Mouse (Mus musculus) intestine, embryonic 15.5 days (tissue): ENCODE results near the gene Raf1. TPM values are rescaled to one million over a fixed set of nuclear protein-coding genes. Genes with fewer than 3 reads are reported as not detected.

Experiments
- ATAC-seq: fragments of 200-750 bp; cut with Nextera tagmentation; 2 replicates; pipeline ENCODE4 v1.8.0; 2017; ENCODE audit warnings: moderate TSS enrichment, moderate library complexity
- H3K27ac ChIP-seq: fragments of 300-500 bp; sonication (generic); 2 replicates; pipeline ENCODE4 v1.5.1; 2015; ENCODE audit warnings: mild to moderate bottlenecking, inconsistent platforms
- H3K27me3 ChIP-seq: fragments of 300-500 bp; sonication (generic); replicated peaks from 2 replicates; pipeline ENCODE4 v1.6.1; 2015; ENCODE audit warnings: inconsistent platforms
- H3K36me3 ChIP-seq: fragments of 300-500 bp; sonication (generic); 2 replicates; pipeline ENCODE4 v1.6.1; 2015; ENCODE audit warnings: inconsistent platforms
- H3K4me1 ChIP-seq: fragments of 300-500 bp; sonication (generic); replicated peaks from 2 replicates; pipeline ENCODE4 v1.6.1; 2015; ENCODE audit warnings: inconsistent platforms
- H3K4me2 ChIP-seq: fragments of 300-500 bp; sonication (generic); replicated peaks from 2 replicates; pipeline ENCODE4 v1.6.1; 2015; ENCODE audit warnings: mild to moderate bottlenecking, inconsistent platforms
- H3K4me3 ChIP-seq: fragments of 300-500 bp; sonication (generic); replicated peaks from 2 replicates; pipeline ENCODE4 v1.5.1; 2015; ENCODE audit warnings: inconsistent platforms
- H3K9ac ChIP-seq: fragments of 300-500 bp; sonication (generic); 2 replicates; pipeline ENCODE4 v1.6.1; 2015; ENCODE audit warnings: inconsistent platforms
- H3K9me3 ChIP-seq: fragments of 300-500 bp; sonication (generic); 2 replicates; pipeline ENCODE4 v1.6.1; 2016; ENCODE audit warnings: inconsistent platforms
- WGBS: fragments of 180-500 bp; shearing (Covaris S2); methylation state at CpG from one replicate; pipeline ENCODE4 v1.1.7; 2015; 5-methylcytosine and 5-hydroxymethylcytosine counted together
- polyA plus RNA-seq: library from polyadenylated mRNA; unstranded; fragments of >200 nt; fragmentation: Nextera tagmentation; extraction: Ambion mirVana; gene quantifications from 2 replicates; pipeline ENCODE4 v1.2.1, GENCODE M21; 2015

The Raf1 gene
- polyA plus RNA-seq, 1 experiment from 2014 or later: 76.2 TPM

DNA sequence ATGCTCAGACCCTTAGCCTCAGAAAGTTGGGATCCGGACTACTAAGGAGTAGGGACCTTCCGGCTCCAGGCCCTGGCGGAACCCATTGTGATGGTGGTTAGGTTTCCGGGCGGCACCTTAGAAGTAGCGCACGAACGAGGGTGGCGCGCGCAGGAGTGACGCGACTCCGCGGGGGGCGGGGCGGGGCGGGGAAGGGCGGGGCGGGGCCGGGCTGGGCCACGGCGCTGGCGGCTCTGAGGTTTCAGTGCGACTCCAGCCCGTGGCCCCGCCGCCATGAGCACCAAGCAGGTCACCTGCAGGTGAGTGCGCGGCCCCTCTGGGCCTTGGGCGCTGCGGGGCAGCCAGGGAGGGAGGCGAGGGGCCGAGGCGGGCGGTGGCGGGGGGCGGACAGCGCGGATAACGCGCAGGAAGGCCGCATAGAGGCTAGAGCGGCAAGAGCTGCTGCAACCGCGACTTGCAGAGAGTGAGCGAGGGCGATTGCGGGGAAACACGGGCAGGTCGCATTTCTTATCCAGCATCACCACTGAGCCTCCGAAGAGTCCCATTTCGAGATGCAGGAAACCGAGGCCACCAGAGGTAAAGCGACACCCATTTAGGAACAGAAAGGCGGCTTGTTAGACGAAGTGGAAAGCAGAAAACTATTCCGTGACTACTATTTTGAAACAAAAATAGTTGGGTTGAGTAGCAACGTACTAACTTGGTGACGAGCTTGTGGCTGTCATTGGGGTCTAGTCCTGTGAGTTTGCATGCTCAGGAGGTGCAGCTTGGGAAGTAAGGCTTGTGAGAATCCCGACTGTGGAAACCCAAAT, 74.5 kb downstream of the Raf1 start, which contains the start of gene Mkrn2:
TSS of gene Mkrn2 (plus strand) at position 188 of the 809 bp plus-strand sequence.
- Histone ChIP-seq H3K9ac (peak within 1 kb of the TSS; percentile 89), H3K27me3 (no peaks in the 10 kb centered on the region), H3K36me3 (no peaks in the 10 kb centered on the region), H3K9me3 (no peaks in the 10 kb centered on the region), H3K4me2 (peak within 1 kb of the TSS; percentile 76), H3K27ac (peak within 1 kb of the TSS; percentile 88), H3K4me1 (peaks cover 10% of the 10 kb centered on the region), H3K4me3 (peak within 1 kb of the TSS; percentile 96)
- under 1% methylated on average over 58 of the region's 61 CpGs for WGBS
- peak; percentile 96 for ATAC-seq

GRCm38 (mm10) chr6:115601322-115601714, 75.1 kb downstream of the Raf1 start:
- Histone ChIP-seq H3K4me3 (peak overlapping the region; percentile 96), H3K27ac (no peak overlapping the region), H3K36me3 (no peaks in the 10 kb centered on the region), H3K27me3 (no peaks in the 10 kb centered on the region), H3K4me1 (peaks cover 10% of the 10 kb centered on the region), H3K9ac (no peak overlapping the region), H3K4me2 (peak overlapping the region; percentile 76), H3K9me3 (no peaks in the 10 kb centered on the region)
- ATAC-seq: 0 out of 2 replicates have a peak, but pooled peaks have one; percentile 9
- WGBS: 57% methylated on average over 4 of the region's 4 CpGs

GRCm38 (mm10) chr6:115595667-115596066, 80.8 kb downstream of the Raf1 start:
- Histone ChIP-seq H3K9me3 (no peaks in the 10 kb centered on the region), H3K9ac (no peak overlapping the region), H3K27ac (no peak overlapping the region), H3K36me3 (no peaks in the 10 kb centered on the region), H3K4me2 (no peak overlapping the region), H3K4me1 (no peaks in the 10 kb centered on the region), H3K4me3 (no peak overlapping the region), H3K27me3 (no peaks in the 10 kb centered on the region)
- 59% methylated on average over 3 of the region's 3 CpGs for WGBS
- no peak for ATAC-seq

- Histone ChIP-seq H3K9ac (no peak overlapping the region), H3K4me3 (no peak overlapping the region)
- WGBS: 79% methylated on average over 3 of the region's 3 CpGs
Measured at GRCm38 (mm10) chr6:115594463-115594862, 82.0 kb downstream of the Raf1 start.

DNA sequence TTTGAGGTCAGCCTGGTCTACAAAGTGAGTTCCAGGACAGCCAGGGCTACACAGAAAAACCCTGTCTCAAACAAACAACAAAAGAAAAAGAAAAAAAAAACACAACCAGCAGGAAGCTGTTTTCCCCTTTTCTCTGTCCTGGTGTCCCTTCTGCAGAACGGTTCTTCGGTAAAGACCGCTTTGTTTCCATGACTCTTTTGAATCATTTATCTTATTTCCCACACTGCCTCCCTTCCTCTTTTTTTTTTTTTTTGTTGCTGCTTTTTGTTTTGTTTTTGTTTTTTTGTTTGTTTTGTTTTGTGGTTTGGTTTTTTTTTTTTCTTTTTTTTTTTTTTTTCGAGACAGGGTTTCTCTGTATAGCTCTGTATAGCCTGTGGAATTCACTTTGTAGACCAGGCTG, 83.2 kb downstream of the Raf1 start:
- ATAC-seq: no peak
- no peaks in the 10 kb centered on the region for H3K4me1 ChIP-seq
- H3K4me2 ChIP-seq: no peak overlapping the region
- 82% methylated on average over 4 of the region's 4 CpGs for WGBS
- H3K9ac ChIP-seq: no peak overlapping the region
- H3K9me3 ChIP-seq: no peaks in the 10 kb centered on the region
- no peak overlapping the region for H3K27ac ChIP-seq
- H3K36me3 ChIP-seq: no peaks in the 10 kb centered on the region
- H3K4me3 ChIP-seq: no peak overlapping the region
- no peaks in the 10 kb centered on the region for H3K27me3 ChIP-seq

More at GRCm38 (mm10) chr6:115594463-115594862, 82.0 kb downstream of the Raf1 start:
- Histone ChIP-seq H3K9me3 (no peaks in the 10 kb centered on the region), H3K27ac (no peak overlapping the region), H3K4me1 (no peaks in the 10 kb centered on the region), H3K4me2 (no peak overlapping the region), H3K36me3 (no peaks in the 10 kb centered on the region), H3K27me3 (no peaks in the 10 kb centered on the region)
- no peak for ATAC-seq

GRCm38 (mm10) chr6:115592458-115592857, 84.0 kb downstream of the Raf1 start, which contains the start of gene Mkrn2os:
Mkrn2os (minus strand) TSS chr6:115592576.
- H3K27me3 ChIP-seq: no peaks in the 10 kb centered on the region
- no peaks in the 10 kb centered on the region for H3K36me3 ChIP-seq
- peak within 1 kb of the TSS; percentile 30 for H3K4me3 ChIP-seq
- peak within 1 kb of the TSS; percentile 80 for H3K27ac ChIP-seq
- H3K4me1 ChIP-seq: no peaks in the 10 kb centered on the region
- H3K4me2 ChIP-seq: peak within 1 kb of the TSS; percentile 47
- peak within 1 kb of the TSS; percentile 16; the same call in 1 of the 2 replicates for H3K9ac ChIP-seq
- H3K9me3 ChIP-seq: no peaks in the 10 kb centered on the region
- WGBS: 33% methylated on average over 5 of the region's 5 CpGs
- ATAC-seq: peak; percentile 92

- Histone ChIP-seq H3K4me3 (peak overlapping the region; percentile 30), H3K9ac (peak overlapping the region; percentile 16; the same call in 1 of the 2 replicates), H3K27ac (peak overlapping the region; percentile 80), H3K4me2 (peak overlapping the region; percentile 47), H3K9me3 (no peaks in the 10 kb centered on the region), H3K36me3 (no peaks in the 10 kb centered on the region), H3K4me1 (no peaks in the 10 kb centered on the region), H3K27me3 (no peaks in the 10 kb centered on the region)
- 73% methylated on average over 19 of the region's 19 CpGs for WGBS
- ATAC-seq: peak; percentile 72
Measured at GRCm38 (mm10) chr6:115591692-115592359, 84.6 kb downstream of the Raf1 start.

- no peak overlapping the region for H3K27ac ChIP-seq
- no peaks in the 10 kb centered on the region for H3K36me3 ChIP-seq
- no peak for ATAC-seq
- H3K4me3 ChIP-seq: no peak overlapping the region
- H3K9ac ChIP-seq: no peak overlapping the region
- no peaks in the 10 kb centered on the region for H3K27me3 ChIP-seq
- WGBS: 87% methylated on average over 10 of the region's 10 CpGs
- H3K4me2 ChIP-seq: no peak overlapping the region
- H3K9me3 ChIP-seq: no peaks in the 10 kb centered on the region
- H3K4me1 ChIP-seq: no peaks in the 10 kb centered on the region
Measured at GRCm38 (mm10) chr6:115586321-115586720, 90.1 kb downstream of the Raf1 start.

DNA sequence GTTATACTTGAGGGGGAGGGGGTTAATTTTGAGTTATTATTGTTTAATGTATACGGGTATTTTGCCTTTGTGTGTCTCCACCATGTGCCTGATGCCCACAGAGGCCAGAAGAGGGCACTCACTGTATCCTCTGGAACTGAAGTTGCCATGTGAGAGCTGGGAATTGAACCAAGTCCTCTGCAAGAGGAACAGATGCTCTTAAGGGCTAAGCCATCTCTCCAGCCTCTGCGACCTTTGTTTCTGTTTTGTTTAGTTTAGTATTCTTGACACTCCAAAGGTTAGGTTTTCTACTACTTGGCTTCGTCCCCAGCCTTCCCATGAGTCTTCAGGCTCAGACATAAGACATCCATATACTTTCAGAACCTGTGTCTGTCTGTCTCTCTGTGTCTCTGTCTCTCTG, 92.3 kb downstream of the Raf1 start:
- 64% methylated on average over 3 of the region's 3 CpGs for WGBS

GRCm38 (mm10) chr6:115583430-115584125, 92.9 kb downstream of the Raf1 start:
- 0 out of 2 replicates have a peak, but pooled peaks cover 3% of the 10 kb centered on the region for H3K36me3 ChIP-seq
- no peak overlapping the region for H3K4me3 ChIP-seq
- H3K27ac ChIP-seq: no peak overlapping the region
- WGBS: 76% methylated on average over 6 of the region's 6 CpGs
- H3K4me2 ChIP-seq: no peak overlapping the region
- H3K4me1 ChIP-seq: no peaks in the 10 kb centered on the region
- no peak overlapping the region for H3K9ac ChIP-seq
- no peaks in the 10 kb centered on the region for H3K27me3 ChIP-seq
- ATAC-seq: no peak
- H3K9me3 ChIP-seq: no peaks in the 10 kb centered on the region

More for the DNA sequence above, 92.3 kb downstream of the Raf1 start:
- Histone ChIP-seq H3K9ac (no peak overlapping the region), H3K4me2 (no peak overlapping the region), H3K4me1 (no peaks in the 10 kb centered on the region), H3K36me3 (0 out of 2 replicates have a peak, but pooled peaks cover 3% of the 10 kb centered on the region), H3K27me3 (no peaks in the 10 kb centered on the region), H3K9me3 (no peaks in the 10 kb centered on the region), H3K27ac (no peak overlapping the region), H3K4me3 (no peak overlapping the region)
- no peak for ATAC-seq

- 0 out of 2 replicates have a peak, but pooled peaks cover 7% of the 10 kb centered on the region for H3K36me3 ChIP-seq
- H3K27ac ChIP-seq: no peak overlapping the region
- no peak overlapping the region for H3K4me2 ChIP-seq
- H3K9ac ChIP-seq: no peak overlapping the region
- 81% methylated on average over 10 of the region's 10 CpGs for WGBS
- no peaks in the 10 kb centered on the region for H3K27me3 ChIP-seq
- no peaks in the 10 kb centered on the region for H3K9me3 ChIP-seq
- ATAC-seq: no peak
- no peak overlapping the region for H3K4me3 ChIP-seq
- H3K4me1 ChIP-seq: no peaks in the 10 kb centered on the region
Measured at GRCm38 (mm10) chr6:115582328-115583115, 93.9 kb downstream of the Raf1 start.
